Mouse (Mus musculus) E14TG2a.4 (cell line): ENCODE results near the gene Ccdc85a.
"Not testable (repeated sequence)": the region's sequence is repeated elsewhere in the genome, so short reads cannot be mapped to it uniquely, and the experiment has no call there.

ENCODE experiments used
- H3K27me3 ChIP-seq: 2 replicates; pipeline ENCODE4 v1.6.1; 2014; ENCODE audit warnings: low read length, control low read depth; ENCODE audit not compliant: insufficient read depth
- H3K36me3 ChIP-seq: 2 replicates; pipeline ENCODE4 v1.6.1; 2014; ENCODE audit warnings: low read length, control low read depth; ENCODE audit not compliant: insufficient read depth
- H3K4me1 ChIP-seq: replicated peaks from 2 replicates; pipeline ENCODE4 v1.6.1; 2014; ENCODE audit warnings: low read depth, low read length, control low read depth
- H3K4me3 ChIP-seq: replicated peaks from 2 replicates; pipeline ENCODE4 v1.5.1; 2014; ENCODE audit warnings: mild to moderate bottlenecking, low read length
- H3K9me3 ChIP-seq: 2 replicates; pipeline ENCODE4 v1.6.1; 2014; ENCODE audit warnings: low read length, control low read depth
- CTCF ChIP-seq: conservative IDR thresholded peaks from 2 replicates; pipeline ENCODE4 v1.5.1; 2014; ENCODE audit warnings: low read length
- NANOG ChIP-seq: IDR thresholded peaks from 2 replicates; pipeline ENCODE4 v1.6.1; 2014; ENCODE audit warnings: borderline replicate concordance, low read length, mixed read lengths
- POU5F1 ChIP-seq: IDR thresholded peaks from 2 replicates; pipeline ENCODE4 v1.6.1; 2014; ENCODE audit warnings: low read length, borderline replicate concordance

Ccdc85a gene

DNA sequence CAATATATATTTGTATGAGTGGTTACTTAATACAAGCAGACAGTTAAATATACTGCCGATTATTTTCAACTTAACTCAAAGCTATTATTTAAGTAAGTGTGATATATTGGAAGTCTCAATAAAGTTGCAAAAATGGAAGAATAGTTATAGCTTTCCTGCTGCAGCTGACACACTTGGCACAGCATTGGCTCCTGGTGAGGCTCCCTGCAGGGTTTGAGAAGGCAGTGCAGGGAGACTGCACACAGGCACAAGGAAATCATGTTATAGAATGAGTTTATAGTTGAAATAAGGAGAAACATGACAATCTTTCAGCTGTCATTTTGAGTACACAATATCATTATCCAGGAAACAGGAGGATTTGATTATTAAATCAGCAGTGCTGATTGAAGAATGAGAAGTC is 107.0 kb downstream of the Ccdc85a start:
- no peaks in the 10 kb centered on the region for H3K36me3 ChIP-seq
- H3K4me3 ChIP-seq, result no peak overlapping the region
- H3K4me1 ChIP-seq, result no peaks in the 10 kb centered on the region
- TF ChIP-seq POU5F1, result no peak
- no peak for TF ChIP-seq CTCF
- no peak for TF ChIP-seq NANOG
- no peaks in the 10 kb centered on the region for H3K9me3 ChIP-seq
- H3K27me3 ChIP-seq, result no peaks in the 10 kb centered on the region

DNA sequence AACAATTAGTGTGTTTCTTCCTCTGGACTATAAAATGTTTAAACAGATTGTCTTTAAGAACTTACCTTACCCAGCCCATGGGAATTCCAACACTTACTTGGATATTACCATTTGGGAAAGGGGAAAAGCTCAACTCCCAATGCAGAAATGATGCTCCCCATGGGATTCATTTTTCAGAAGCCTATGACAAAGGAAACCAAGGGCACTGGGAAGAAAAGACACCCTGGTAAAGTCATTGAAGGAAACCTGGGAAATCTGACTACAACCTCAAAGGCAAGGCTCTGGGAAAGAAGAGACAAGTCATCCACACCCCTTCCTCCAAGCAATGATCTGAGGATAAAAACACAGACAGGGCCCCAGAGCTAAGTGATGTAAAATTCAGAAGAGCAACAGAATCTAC is 118.4 kb downstream of the Ccdc85a start:
- Histone ChIP-seq H3K27me3 (no peaks in the 10 kb centered on the region), H3K4me1 (no peaks in the 10 kb centered on the region), H3K4me3 (no peak overlapping the region), H3K36me3 (no peaks in the 10 kb centered on the region), H3K9me3 (no peaks in the 10 kb centered on the region)
- TF ChIP-seq CTCF (no peak), NANOG (no peak), POU5F1 (no peak)

DNA sequence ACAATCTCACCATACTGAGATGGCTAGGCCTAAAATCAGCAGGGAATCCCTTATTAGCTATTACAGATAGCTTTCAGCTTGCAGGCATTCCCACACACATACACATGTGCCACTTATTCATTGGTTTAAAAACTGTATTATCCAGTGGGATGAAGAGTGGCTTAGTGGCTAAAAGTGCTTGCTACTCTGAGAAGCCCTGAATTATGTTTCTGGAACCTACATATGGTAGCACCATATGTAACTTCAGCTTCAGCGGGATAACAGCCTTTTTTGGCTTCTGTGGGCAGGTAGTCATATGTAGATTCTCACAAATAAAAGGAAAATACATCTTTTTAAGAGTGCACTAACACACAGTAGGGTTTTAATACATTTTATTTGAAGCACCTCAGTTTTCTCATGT is 119.2 kb downstream of the Ccdc85a start:
- Histone ChIP-seq H3K36me3 (no peaks in the 10 kb centered on the region), H3K4me3 (no peak overlapping the region), H3K9me3 (no peaks in the 10 kb centered on the region), H3K27me3 (no peaks in the 10 kb centered on the region), H3K4me1 (no peaks in the 10 kb centered on the region)
- no peak for TF ChIP-seq CTCF
- no peak for TF ChIP-seq POU5F1
- no peak for TF ChIP-seq NANOG

DNA sequence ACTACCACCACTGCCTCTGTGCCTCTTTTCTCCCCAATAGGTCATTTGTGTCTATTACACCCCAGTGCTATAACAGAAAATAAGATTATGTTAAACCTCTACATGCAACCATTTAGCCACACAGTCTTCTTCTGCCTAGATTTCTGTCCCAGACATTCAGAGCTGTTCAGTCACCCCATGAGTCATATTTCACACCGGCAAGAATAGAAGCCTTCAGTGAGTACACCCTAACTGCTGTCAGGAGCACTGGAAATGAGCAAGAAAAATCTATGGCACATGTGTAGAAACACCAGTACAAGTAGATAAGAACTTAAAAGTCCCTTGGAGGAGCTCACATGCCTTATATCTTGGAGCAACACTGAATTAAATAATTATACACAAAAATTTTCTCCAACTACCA is 125.0 kb downstream of the Ccdc85a start:
- no peaks in the 10 kb centered on the region for H3K4me1 ChIP-seq
- H3K27me3 ChIP-seq, result no peaks in the 10 kb centered on the region
- TF ChIP-seq POU5F1 (no peak), CTCF (no peak), NANOG (no peak)
- H3K9me3 ChIP-seq, result no peaks in the 10 kb centered on the region
- no peak overlapping the region for H3K4me3 ChIP-seq
- no peaks in the 10 kb centered on the region for H3K36me3 ChIP-seq

DNA sequence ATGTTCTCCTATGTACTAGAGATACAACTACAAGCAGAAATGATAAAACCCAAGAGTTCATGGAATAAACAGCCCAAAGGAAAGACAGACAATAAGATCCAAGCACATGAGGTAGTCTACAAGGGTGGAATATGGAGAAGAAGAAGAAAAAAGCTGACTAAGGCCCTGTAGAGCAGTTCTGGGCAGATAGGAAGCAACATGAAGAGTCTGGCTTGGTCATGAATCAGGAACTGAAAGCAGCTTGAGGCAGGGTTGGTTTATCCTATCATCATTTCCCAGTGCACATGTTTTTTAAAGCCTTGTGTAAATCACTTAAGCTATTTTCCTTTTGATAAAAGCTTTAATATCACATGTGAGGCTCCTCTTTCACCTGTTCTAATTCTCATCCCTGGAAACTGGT is 144.2 kb downstream of the Ccdc85a start:
- Histone ChIP-seq H3K9me3 (peaks cover 22% of the 10 kb centered on the region), H3K4me1 (no peaks in the 10 kb centered on the region), H3K4me3 (no peak overlapping the region), H3K36me3 (no peaks in the 10 kb centered on the region), H3K27me3 (no peaks in the 10 kb centered on the region)
- TF ChIP-seq NANOG, result no peak
- TF ChIP-seq POU5F1, result no peak
- TF ChIP-seq CTCF, result no peak

DNA sequence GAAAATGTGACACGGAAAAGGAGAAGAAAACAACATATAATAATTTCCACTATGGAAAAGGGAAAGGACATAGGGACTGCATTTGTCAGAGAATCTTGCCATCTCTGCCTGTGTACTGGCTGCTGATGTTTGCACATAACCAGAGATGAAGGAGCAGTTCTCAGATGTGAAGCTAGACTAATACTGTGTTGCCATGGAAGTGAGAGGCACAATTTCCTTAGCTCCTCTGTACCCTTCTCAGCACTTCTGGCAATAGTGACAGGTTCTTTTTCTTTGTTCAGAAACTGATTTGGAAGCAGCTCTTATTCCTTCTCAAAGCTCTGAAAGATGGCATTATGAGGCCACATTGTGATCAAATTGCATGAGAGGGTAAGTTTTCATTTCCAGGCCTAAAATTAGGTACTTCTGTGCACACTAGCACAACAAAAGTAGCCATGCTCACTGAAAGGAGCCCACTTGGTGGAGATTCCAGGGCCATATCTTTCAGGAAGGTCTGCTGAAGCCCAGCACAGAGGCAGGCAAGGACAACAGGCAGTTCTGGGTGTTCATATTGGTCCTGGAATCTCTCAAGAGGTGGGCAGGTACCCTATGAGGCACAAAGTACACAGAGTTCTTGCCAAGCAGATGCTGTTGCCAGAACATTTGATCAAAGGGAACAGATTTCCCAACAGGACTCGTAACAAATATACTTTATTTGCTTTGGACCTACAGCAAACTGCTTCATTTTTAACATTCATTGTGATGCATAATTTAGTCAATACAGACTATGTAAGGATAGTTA is 161.5 kb downstream of the Ccdc85a start:
- Histone ChIP-seq H3K9me3 (no peaks in the 10 kb centered on the region), H3K4me1 (no peaks in the 10 kb centered on the region), H3K27me3 (no peaks in the 10 kb centered on the region), H3K4me3 (no peak overlapping the region), H3K36me3 (no peaks in the 10 kb centered on the region)
- no peak for TF ChIP-seq CTCF
- TF ChIP-seq NANOG, result no peak
- no peak for TF ChIP-seq POU5F1

DNA sequence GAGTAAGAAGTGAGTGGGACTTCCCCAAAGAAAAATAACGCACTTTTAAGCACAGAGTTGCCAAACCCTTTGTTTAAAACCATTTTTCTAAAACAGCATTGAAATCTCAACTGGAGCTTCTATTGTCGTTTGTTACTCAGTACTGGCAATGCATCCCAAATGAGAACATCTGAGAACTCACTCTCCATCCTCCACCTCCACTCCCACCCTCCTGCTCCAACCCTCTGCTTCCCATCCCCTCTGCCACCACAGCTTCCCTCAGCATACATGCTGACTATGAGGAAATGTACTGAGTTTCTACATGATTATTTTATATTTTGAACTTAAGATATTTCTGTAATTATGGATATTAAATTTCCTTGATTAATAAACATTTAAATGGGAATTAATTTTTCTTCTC is 168.3 kb downstream of the Ccdc85a start:
- Histone ChIP-seq H3K27me3 (no peaks in the 10 kb centered on the region), H3K36me3 (no peaks in the 10 kb centered on the region), H3K4me3 (no peak overlapping the region), H3K9me3 (no peaks in the 10 kb centered on the region), H3K4me1 (no peaks in the 10 kb centered on the region)
- TF ChIP-seq CTCF, result no peak
- no peak for TF ChIP-seq NANOG
- no peak for TF ChIP-seq POU5F1

DNA sequence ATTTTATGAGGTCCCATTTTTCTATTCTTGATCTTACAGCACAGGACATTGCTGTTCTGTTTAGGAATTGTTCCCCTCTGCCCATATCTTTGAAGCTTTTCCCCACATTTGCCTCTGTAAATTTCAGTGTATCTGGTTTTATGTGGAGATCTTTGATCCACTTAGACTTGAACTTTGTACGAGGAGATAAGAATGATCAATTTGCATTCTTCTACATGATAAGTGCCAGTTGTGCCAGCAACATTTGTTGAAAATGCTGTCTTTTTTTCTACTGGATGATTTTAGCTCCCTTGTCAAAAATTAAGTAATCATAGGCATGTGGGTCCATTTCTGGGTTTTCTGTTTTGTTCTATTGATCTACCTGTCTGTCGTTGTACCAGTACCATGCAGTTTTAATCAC is 174.2 kb downstream of the Ccdc85a start:
- H3K27me3 ChIP-seq, H3K4me1 ChIP-seq, H3K9me3 ChIP-seq, H3K36me3 ChIP-seq, H3K4me3 ChIP-seq: not testable (repeated sequence)

DNA sequence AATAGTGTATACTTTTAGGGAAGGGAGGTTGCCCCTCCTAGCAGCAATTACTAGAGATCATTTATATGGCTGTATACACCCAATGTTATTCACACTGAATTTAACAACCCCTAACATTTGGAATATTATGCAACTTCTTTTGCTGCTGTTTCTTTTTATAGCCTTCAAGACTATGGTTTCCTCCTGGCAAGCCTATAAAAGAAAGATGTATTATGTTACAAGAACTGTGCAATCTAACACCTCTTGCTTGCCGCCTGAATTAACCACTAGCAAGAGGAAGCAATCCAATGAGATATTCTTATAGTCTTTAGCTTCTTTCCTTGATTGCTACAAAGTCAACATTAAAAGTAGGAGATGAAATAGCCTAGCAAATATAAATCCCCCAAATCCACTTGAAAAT is 187.0 kb downstream of the Ccdc85a start:
- Histone ChIP-seq H3K27me3 (no peaks in the 10 kb centered on the region), H3K36me3 (no peaks in the 10 kb centered on the region), H3K9me3 (no peaks in the 10 kb centered on the region), H3K4me1 (no peaks in the 10 kb centered on the region), H3K4me3 (no peak overlapping the region)
- TF ChIP-seq POU5F1, result no peak
- TF ChIP-seq CTCF, result no peak
- no peak for TF ChIP-seq NANOG
